Mouse (Mus musculus) forebrain, embryonic 16.5 days (tissue): ENCODE measurements at regions not wholly inside any gene's neighbourhood (a gene's known extent, or its start where the extent isn't known, plus 50 kb on each side); places are given as distances from the start of the nearest gene placed in this dataset.

Experiments
- ATAC-seq: fragments of 200-750 bp; cut with Nextera tagmentation; 2 replicates; pipeline ENCODE4 v1.8.0; 2017; ENCODE audit warnings: mild to moderate bottlenecking, moderate library complexity
- H3K27ac ChIP-seq: fragments of 300-500 bp; sonication (generic); 2 replicates; pipeline ENCODE4 v1.5.1; 2014; ENCODE audit warnings: low read length, control low read depth
- H3K27me3 ChIP-seq: fragments of 300-500 bp; sonication (generic); replicated peaks from 2 replicates; pipeline ENCODE4 v1.6.1; 2014; ENCODE audit warnings: low read length; ENCODE audit not compliant: control insufficient read depth, insufficient read depth
- H3K36me3 ChIP-seq: fragments of 300-500 bp; sonication (generic); 2 replicates; pipeline ENCODE4 v1.6.1; 2014; ENCODE audit not compliant: control insufficient read depth, insufficient read depth
- H3K4me1 ChIP-seq: fragments of 300-500 bp; sonication (generic); replicated peaks from 2 replicates; pipeline ENCODE4 v1.6.1; 2014; ENCODE audit warnings: low read length; ENCODE audit not compliant: control insufficient read depth, insufficient read depth
- H3K4me2 ChIP-seq: fragments of 300-500 bp; sonication (generic); 2 replicates; pipeline ENCODE4 v1.6.1; 2014; ENCODE audit warnings: mild to moderate bottlenecking, low read length, control low read depth
- H3K4me3 ChIP-seq: fragments of 300-500 bp; sonication (generic); replicated peaks from 2 replicates; pipeline ENCODE4 v1.5.1; 2014; ENCODE audit warnings: mild to moderate bottlenecking, low read length, control low read depth
- H3K9ac ChIP-seq: fragments of 300-500 bp; sonication (generic); replicated peaks from 2 replicates; pipeline ENCODE4 v1.6.1; 2014; ENCODE audit warnings: low read depth, low read length, control low read depth
- H3K9me3 ChIP-seq: fragments of 300-500 bp; sonication (generic); 2 replicates; pipeline ENCODE4 v1.6.1; 2016; ENCODE audit warnings: low read length; ENCODE audit not compliant: control insufficient read depth
- WGBS: fragments of 180-500 bp; shearing (Covaris S2); extraction: QIAGEN DNeasy Blood & Tissue Kit; methylation state at CpG from one replicate; pipeline ENCODE4 v1.1.7; 2014; 5-methylcytosine and 5-hydroxymethylcytosine counted together

GRCm38 (mm10) chr16:68951508-68952236 lies 911.9 kb downstream of the Speer2 start:
- 80% methylated on average over 2 of the region's 2 CpGs for WGBS
- no peak for ATAC-seq
- no peak overlapping the region for H3K9ac ChIP-seq

DNA sequence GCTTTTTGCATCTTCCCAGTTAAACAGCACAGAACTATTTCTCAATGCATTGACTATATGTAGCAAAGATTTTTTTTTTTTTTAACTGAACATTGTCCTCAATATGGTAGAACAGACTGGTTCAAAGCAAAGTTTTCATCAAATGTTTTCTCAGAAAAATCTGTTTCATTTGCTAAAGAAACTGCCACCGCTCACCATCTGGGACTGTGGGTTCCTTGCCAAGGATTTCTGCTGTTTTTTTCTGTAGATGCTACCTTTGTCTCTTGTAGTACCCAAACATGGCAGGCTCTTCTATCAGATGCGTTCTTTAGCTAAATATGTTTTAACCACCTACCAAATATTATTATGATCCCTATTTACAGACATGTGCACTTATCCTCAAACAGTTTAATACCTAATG lies 952.7 kb downstream of the Speer2 start:
- H3K9me3 ChIP-seq = no peaks in the 10 kb centered on the region
- peak; percentile 68 for ATAC-seq
- H3K4me3 ChIP-seq = no peak overlapping the region
- no peak overlapping the region for H3K9ac ChIP-seq
- 63% methylated on average over 2 of the region's 2 CpGs for WGBS
- H3K4me2 ChIP-seq = no peak overlapping the region
- H3K27me3 ChIP-seq = no peaks in the 10 kb centered on the region
- no peaks in the 10 kb centered on the region for H3K36me3 ChIP-seq
- no peaks in the 10 kb centered on the region for H3K4me1 ChIP-seq
- H3K27ac ChIP-seq = no peak overlapping the region

More at GRCm38 (mm10) chr16:68951508-68952236, 911.9 kb downstream of the Speer2 start:
- no peak overlapping the region for H3K4me2 ChIP-seq
- H3K4me3 ChIP-seq = no peak overlapping the region
- H3K9me3 ChIP-seq = no peaks in the 10 kb centered on the region
- H3K4me1 ChIP-seq = no peaks in the 10 kb centered on the region
- H3K36me3 ChIP-seq = no peaks in the 10 kb centered on the region
- no peak overlapping the region for H3K27ac ChIP-seq
- H3K27me3 ChIP-seq = no peaks in the 10 kb centered on the region

GRCm38 (mm10) chr16:68898136-68898535 lies 965.4 kb downstream of the Speer2 start:
- Histone ChIP-seq H3K4me3 (no peak overlapping the region), H3K36me3 (no peaks in the 10 kb centered on the region), H3K4me1 (no peaks in the 10 kb centered on the region), H3K27me3 (no peaks in the 10 kb centered on the region), H3K9me3 (no peaks in the 10 kb centered on the region), H3K9ac (no peak overlapping the region), H3K4me2 (0 out of 2 replicates have a peak overlapping the region, but pooled peaks have one; percentile 2), H3K27ac (no peak overlapping the region)
- 70% methylated on average over 4 of the region's 4 CpGs for WGBS
- ATAC-seq = peak; percentile 28; the same call in 1 of the 2 replicates

DNA sequence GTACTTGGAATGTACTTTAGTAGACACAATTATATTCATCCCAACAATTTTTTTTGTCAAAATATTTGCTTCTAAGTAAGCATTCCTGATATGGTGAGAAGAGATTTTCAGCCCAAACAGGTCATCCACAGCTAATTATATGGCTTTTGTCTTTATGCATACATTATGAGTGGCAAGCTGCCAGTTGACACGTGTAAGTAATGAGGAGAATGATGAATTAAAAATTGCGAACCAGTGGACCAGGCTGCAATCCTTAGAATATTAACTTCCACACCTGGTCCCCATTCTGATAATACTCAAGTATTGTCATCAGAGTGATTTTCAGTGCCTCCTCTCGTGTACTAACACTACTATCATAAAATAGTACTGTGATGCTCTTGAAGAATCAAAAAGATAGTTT lies 1014.8 kb downstream of the Speer2 start:
- Histone ChIP-seq H3K9me3 (no peaks in the 10 kb centered on the region), H3K36me3 (no peaks in the 10 kb centered on the region), H3K9ac (no peak overlapping the region), H3K4me2 (no peak overlapping the region), H3K4me3 (no peak overlapping the region), H3K27me3 (no peaks in the 10 kb centered on the region), H3K27ac (no peak overlapping the region), H3K4me1 (no peaks in the 10 kb centered on the region)
- no peak for ATAC-seq
- WGBS = 14% methylated on average over 3 of the region's 3 CpGs
